ENCODE assay signal across 13 mouse cellular contexts in genomic region chr11:87584711-87585505, GRCm38 (mm10). TPM values are rescaled to one million over a fixed set of nuclear protein-coding genes. Genes with fewer than 3 reads are reported as not detected.
A peak's percentile ranks its signal among the peaks of the same experiment; 100 is the strongest.
DNase-seq lines count a peak whose midpoint lies in the region; ATAC-seq and TF ChIP-seq lines count a peak whose summit lies in the region.
"Had no signal": no experiment of that assay in that cellular context is flagged by ENCODE, and none has a peak within 500 bp of the region (broad histone marks: within the 10 kb centered on the region; RNA-seq: fewer than 3 reads in every experiment).

No protein-coding gene starts in this region.

- WGBS in forebrain, embryonic 11.5 days = 91% methylated on average over 10 of the region's 10 CpGs
- 88% methylated on average over 10 of the region's 10 CpGs for WGBS in forebrain, embryonic 13.5 days
- WGBS in lung, postnatal 0 days = 56% methylated on average over 10 of the region's 10 CpGs

- H3K4me2 ChIP-seq in forebrain, embryonic 11.5 days (ENCODE audit: low read depth, low read length, severe bottlenecking) = no peak overlapping the region
- no peak overlapping the region for H3K4me2 ChIP-seq in forebrain, embryonic 13.5 days
- no peak overlapping the region; the same call in 1 of the 2 replicates for H3K4me2 ChIP-seq in lung, postnatal 0 days (replicated peaks; ENCODE audit: low read depth, low read length)
- H3K4me2 ChIP-seq: hindbrain, embryonic 13.5 days; limb, embryonic 13.5 days; neural tube, embryonic 12.5 days had no signal

- H3K9me3 ChIP-seq in forebrain, embryonic 11.5 days (ENCODE audit: control insufficient read depth, low read length) = no peaks in the 10 kb centered on the region
- H3K9me3 ChIP-seq in forebrain, embryonic 13.5 days (replicated peaks) = no peaks in the 10 kb centered on the region
- no peaks in the 10 kb centered on the region for H3K9me3 ChIP-seq in lung, postnatal 0 days (ENCODE audit: low read length)
- H3K9me3 ChIP-seq: hindbrain, embryonic 13.5 days; limb, embryonic 13.5 days; neural tube, embryonic 12.5 days had no signal

- peak; percentile 46 for DNase-seq in forebrain, embryonic 11.5 days (ENCODE audit: low spot score)
- peak; percentile 68 to 70 for DNase-seq in heart, postnatal 10 days
- DNase-seq in lung, postnatal 0 days (ENCODE audit: low spot score) = peak; percentile 88
- DNase-seq in spleen, postnatal 4 days (ENCODE audit: low spot score in 2 of 2) = no peak
- DNase-seq in left cerebral cortex, adult 18-20 months (ENCODE audit: low spot score in 2 of 2) = no peak
- no peak for DNase-seq in cerebellum, adult 18-20 months

- H3K36me3 ChIP-seq in forebrain, embryonic 11.5 days (ENCODE audit: control insufficient read depth, insufficient read depth, low read length) = no peaks in the 10 kb centered on the region
- no peaks in the 10 kb centered on the region for H3K36me3 ChIP-seq in forebrain, embryonic 13.5 days (ENCODE audit: poor library complexity, severe bottlenecking)
- no peaks in the 10 kb centered on the region for H3K36me3 ChIP-seq in lung, postnatal 0 days (ENCODE audit: insufficient read depth, low read length)
- H3K36me3 ChIP-seq: hindbrain, embryonic 13.5 days; limb, embryonic 13.5 days; neural tube, embryonic 12.5 days had no signal

- peak; percentile 80 for TF ChIP-seq EP300 in lung, postnatal 0 days (IDR thresholded peaks at IDR 0.05)

- no peak overlapping the region for H3K27ac ChIP-seq in forebrain, embryonic 11.5 days (ENCODE audit: low read depth, low read length)
- H3K27ac ChIP-seq in forebrain, embryonic 13.5 days = no peak overlapping the region
- H3K27ac ChIP-seq in brown adipose tissue, adult 24 weeks (replicated peaks; ENCODE audit: low read depth, low read length) = peak overlapping the region; percentile 84
- H3K27ac ChIP-seq in lung, postnatal 0 days (ENCODE audit: low read length) = peak overlapping the region; percentile 85
- H3K27ac ChIP-seq: hindbrain, embryonic 13.5 days; limb, embryonic 13.5 days; neural tube, embryonic 12.5 days had no signal

- no peak for TF ChIP-seq CTCF in lung, postnatal 0 days (IDR thresholded peaks at IDR 0.05)

- no peaks in the 10 kb centered on the region for H3K27me3 ChIP-seq in forebrain, embryonic 11.5 days (ENCODE audit: control insufficient read depth, insufficient read depth, low read length)
- H3K27me3 ChIP-seq in forebrain, embryonic 13.5 days = no peaks in the 10 kb centered on the region
- no peaks in the 10 kb centered on the region for H3K27me3 ChIP-seq in lung, postnatal 0 days (replicated peaks; ENCODE audit: insufficient read depth, low read length)
- H3K27me3 ChIP-seq: hindbrain, embryonic 13.5 days had no signal

- intact Hi-C loops in heart, postnatal 10 days (cut with DNase I) = loop anchor here (5.0 kb wide), 1 partner anchor 63 kb away; no protein-coding TSS in a partner anchor

- H3K4me1 ChIP-seq in forebrain, embryonic 11.5 days (replicated peaks; ENCODE audit: control insufficient read depth, insufficient read depth, low read length) = no peaks in the 10 kb centered on the region; the same call in 1 of the 2 replicates
- peaks cover 7% of the 10 kb centered on the region for H3K4me1 ChIP-seq in forebrain, embryonic 13.5 days
- H3K4me1 ChIP-seq in brown adipose tissue, adult 24 weeks (ENCODE audit: control insufficient read depth, insufficient read depth, insufficient read length, low read length) = peaks cover 33% of the 10 kb centered on the region
- H3K4me1 ChIP-seq in lung, postnatal 0 days (ENCODE audit: insufficient read depth, low read depth, low read length) = peaks cover 27% of the 10 kb centered on the region

- no peak overlapping the region for H3K4me3 ChIP-seq in forebrain, embryonic 11.5 days (ENCODE audit: low read depth, low read length)
- no peak overlapping the region for H3K4me3 ChIP-seq in forebrain, embryonic 13.5 days
- H3K4me3 ChIP-seq in brown adipose tissue, adult 24 weeks (ENCODE audit: insufficient read depth, low read depth, low read length) = no peak overlapping the region
- no peak overlapping the region for H3K4me3 ChIP-seq in lung, postnatal 0 days (ENCODE audit: low read depth, low read length)
- H3K4me3 ChIP-seq: hindbrain, embryonic 13.5 days; limb, embryonic 13.5 days; neural tube, embryonic 12.5 days had no signal

- ATAC-seq in forebrain, embryonic 11.5 days (replicated peaks; ENCODE audit: low FRiP score) = no peak
- ATAC-seq in forebrain, embryonic 13.5 days = no peak
- peak; percentile 72 for ATAC-seq in lung, postnatal 0 days

- H3K9ac ChIP-seq in forebrain, embryonic 11.5 days (ENCODE audit: low read length) = no peak overlapping the region
- no peak overlapping the region for H3K9ac ChIP-seq in forebrain, embryonic 13.5 days
- H3K9ac ChIP-seq in lung, postnatal 0 days (replicated peaks; ENCODE audit: low read depth) = no peak overlapping the region
- H3K9ac ChIP-seq: hindbrain, embryonic 13.5 days; limb, embryonic 13.5 days; neural tube, embryonic 12.5 days had no signal

RNA-seq across cellular contexts. Expression of gene Mtmr4, which starts 7.1 kb away (rescaled TPM):
- 72.2 and 75.6 TPM in 2 replicates for polyA plus RNA-seq in forebrain, embryonic 11.5 days (2014; fragmentation: Nextera tagmentation; extraction: Ambion mirVana)
- polyA plus RNA-seq in forebrain, embryonic 13.5 days (2015; fragmentation: Nextera tagmentation; extraction: Ambion mirVana) = 49.2 and 54.6 TPM in 2 replicates
- 5.8 TPM in 2 replicates for polyA plus RNA-seq in brown adipose tissue, adult 24 weeks (2012; ENCODE audit: insufficient read depth, insufficient read length, missing spikeins)
- 10 to 100 TPM; 14.5 to 15.1 TPM for total RNA-seq in heart, postnatal 10 days (2021)
- 9.4 and 13.3 TPM in 2 replicates for polyA plus RNA-seq in lung, postnatal 0 days (2015; fragmentation: Nextera tagmentation; extraction: Ambion mirVana)
- 100 to 1,000 TPM in 1 of 2 experiments, 10 to 100 TPM in 1; 93.9 to 101 TPM for total RNA-seq in left cerebral cortex, adult 18-20 months (2021)

RNA-seq across cellular contexts. Expression of gene Sept4, which starts 16.2 kb away (rescaled TPM):
- 8.0 and 8.8 TPM in 2 replicates for polyA plus RNA-seq in forebrain, embryonic 11.5 days (2014; fragmentation: Nextera tagmentation; extraction: Ambion mirVana)
- 12.0 and 13.4 TPM in 2 replicates for polyA plus RNA-seq in forebrain, embryonic 13.5 days (2015; fragmentation: Nextera tagmentation; extraction: Ambion mirVana)
- polyA plus RNA-seq in brown adipose tissue, adult 24 weeks (2012; ENCODE audit: insufficient read depth, insufficient read length, missing spikeins) = 19.7 and 35.0 TPM in 2 replicates
- 10 to 100 TPM; 89.3 to 99.0 TPM for total RNA-seq in heart, postnatal 10 days (2021)
- 366 and 392 TPM in 2 replicates for polyA plus RNA-seq in lung, postnatal 0 days (2015; fragmentation: Nextera tagmentation; extraction: Ambion mirVana)
- total RNA-seq in left cerebral cortex, adult 18-20 months (2021) = 100 to 1,000 TPM; 175 to 183 TPM

RNA-seq across cellular contexts. Expression of gene Gm11492, which starts 18.5 kb away (rescaled TPM):
- not detected in 2 replicates for polyA plus RNA-seq in forebrain, embryonic 11.5 days (2014; fragmentation: Nextera tagmentation; extraction: Ambion mirVana)
- not detected in 2 replicates for polyA plus RNA-seq in forebrain, embryonic 13.5 days (2015; fragmentation: Nextera tagmentation; extraction: Ambion mirVana)
- not detected in 2 replicates for polyA plus RNA-seq in brown adipose tissue, adult 24 weeks (2012; ENCODE audit: insufficient read depth, insufficient read length, missing spikeins)
- total RNA-seq in heart, postnatal 10 days (2021) = not detected
- polyA plus RNA-seq in lung, postnatal 0 days (2015; fragmentation: Nextera tagmentation; extraction: Ambion mirVana) = not detected in 2 replicates
- under 1 TPM in 1 of 2 experiments, not detected in 1; 0.21 TPM for total RNA-seq in left cerebral cortex, adult 18-20 months (2021)
- polyA plus RNA-seq: embryonic facial prominence, embryonic 14.5 days; hindbrain, embryonic 13.5 days; limb, embryonic 13.5 days; neural tube, embryonic 12.5 days; thymus, postnatal 0 days had no signal

RNA-seq across cellular contexts. Expression of gene Hsf5, which starts 32.1 kb away (rescaled TPM):
- 0.37 and 0.52 TPM in 2 replicates for polyA plus RNA-seq in forebrain, embryonic 11.5 days (2014; fragmentation: Nextera tagmentation; extraction: Ambion mirVana)
- polyA plus RNA-seq in forebrain, embryonic 13.5 days (2015; fragmentation: Nextera tagmentation; extraction: Ambion mirVana) = 0.27 and 0.53 TPM in 2 replicates
- polyA plus RNA-seq in brown adipose tissue, adult 24 weeks (2012; ENCODE audit: insufficient read depth, insufficient read length, missing spikeins) = not detected in 2 replicates
- under 1 TPM; 0.05 to 0.14 TPM for total RNA-seq in heart, postnatal 10 days (2021)
- 0.05 and 0.11 TPM in 2 replicates for polyA plus RNA-seq in lung, postnatal 0 days (2015; fragmentation: Nextera tagmentation; extraction: Ambion mirVana)
- total RNA-seq in left cerebral cortex, adult 18-20 months (2021) = under 1 TPM; 0.49 to 0.58 TPM

Comparison
In these comparisons a context has a peak if more than half of its experiments do, and no peak if none do; other contexts are left out.
1. DNase-seq: peak in forebrain, embryonic 11.5 days (single experiment), heart, postnatal 10 days (2 of 2) and lung, postnatal 0 days (single experiment); none in spleen, postnatal 4 days (0 of 2), left cerebral cortex, adult 18-20 months (0 of 2) and cerebellum, adult 18-20 months (0 of 2).
2. H3K27ac ChIP-seq: peak in brown adipose tissue, adult 24 weeks (single experiment) and lung, postnatal 0 days (single experiment); none in forebrain, embryonic 11.5 days (single experiment) and forebrain, embryonic 13.5 days (single experiment).
3. RNA of gene Sept4, which starts 16.2 kb away (polyA plus RNA-seq): 366 to 392 TPM in lung, postnatal 0 days; 19.7 to 35.0 TPM in brown adipose tissue, adult 24 weeks, 12.0 to 13.4 TPM in forebrain, embryonic 13.5 days and 8.0 to 8.8 TPM in forebrain, embryonic 11.5 days; every median in the first group is over 10 times any median in the second.